Mouse (Mus musculus) ES-E14 (cell line): Measurements from ENCODE around the gene Zfp804b. TPM values are rescaled to one million over a fixed set of nuclear protein-coding genes. Genes with fewer than 3 reads are reported as not detected.

Experiments
- DNase-seq: peaks from one replicate; pipeline ENCODE4 v3.0.0-alpha.2; 2013; ENCODE audit warnings: low read depth, low spot score
- H3K27ac ChIP-seq: 2 replicates; pipeline ENCODE4 v1.5.1; 2012; ENCODE audit warnings: low read depth, mild to moderate bottlenecking, low read length, moderate library complexity, mixed read lengths; ENCODE audit not compliant: poor library complexity, insufficient read depth, severe bottlenecking
- H3K36me3 ChIP-seq: 2 replicates; pipeline ENCODE4 v1.6.1; 2012; ENCODE audit warnings: mild to moderate bottlenecking, low read length, moderate library complexity, mixed read lengths; ENCODE audit not compliant: control insufficient read depth, poor library complexity, insufficient read depth, severe bottlenecking
- H3K4me1 ChIP-seq, 2 experiments: fragments of 150-350 bp in 1 of 2; sonication (generic) in 1 of 2; 2 replicates each; pipeline ENCODE4 v1.6.1; 2012; ENCODE audit warnings: low read length in 2 of 2, mild to moderate bottlenecking in 1 of 2, mixed read lengths in 1 of 2; ENCODE audit not compliant: control insufficient read depth in 2 of 2, insufficient read depth in 2 of 2, poor library complexity in 1 of 2
- H3K4me3 ChIP-seq, 2 experiments: fragments of 150-350 bp in 1 of 2; sonication (generic) in 1 of 2; 2 replicates each; pipeline ENCODE4 v1.5.1; 2012; ENCODE audit warnings: low read length in 2 of 2, low read depth in 1 of 2, mild to moderate bottlenecking in 1 of 2, mixed read lengths in 1 of 2; ENCODE audit not compliant: insufficient read depth in 1 of 2, poor library complexity in 1 of 2, severe bottlenecking in 1 of 2
- H3K9ac ChIP-seq: 2 replicates; pipeline ENCODE4 v1.6.1; 2012; ENCODE audit warnings: low read depth, mild to moderate bottlenecking, low read length, mixed read lengths; ENCODE audit not compliant: poor library complexity, insufficient read depth, severe bottlenecking
- H3K9me3 ChIP-seq: fragments of 150-350 bp; sonication (generic); 2 replicates; pipeline ENCODE4 v1.6.1; 2012; ENCODE audit warnings: low read depth, mild to moderate bottlenecking, low read length; ENCODE audit not compliant: control insufficient read depth, insufficient read depth
- CHD2 ChIP-seq: IDR thresholded peaks from 2 replicates; pipeline ENCODE4 v1.6.1; 2014; ENCODE audit warnings: mild to moderate bottlenecking, low read depth, low read length, inconsistent platforms
- HCFC1 ChIP-seq: IDR thresholded peaks from 2 replicates; pipeline ENCODE4 v1.6.1; 2012; ENCODE audit warnings: low read length, inconsistent platforms, borderline replicate concordance; ENCODE audit not compliant: insufficient read depth
- MAFK ChIP-seq: IDR thresholded peaks from 2 replicates; pipeline ENCODE4 v1.6.1; 2014; ENCODE audit warnings: mild to moderate bottlenecking, low read depth, low read length, inconsistent platforms; ENCODE audit not compliant: insufficient read depth
- ZC3H11A ChIP-seq: IDR thresholded peaks from 2 replicates; pipeline ENCODE4 v1.6.1; 2012; ENCODE audit warnings: low read depth, mild to moderate bottlenecking, inconsistent platforms, low read length, borderline replicate concordance
- ZNF384 ChIP-seq: IDR thresholded peaks from 2 replicates; pipeline ENCODE4 v1.6.1; 2012; ENCODE audit warnings: low read depth, low read length, inconsistent platforms
- in situ Hi-C, 2 experiments: fragments of 600-800 bp; cut with MboI; formaldehyde crosslinking; loops; one replicate each; pipeline ENCODE4 v1.15.1; 2025; ENCODE audit warnings: low sequenced_read_pairs in 2 of 2, inconsistent platforms in 1 of 2; ENCODE audit not compliant: unreplicated experiment in 2 of 2
- total RNA-seq: library from RNA; depleted of rRNA; stranded (reverse); fragments of 300-350 nt; gene quantifications from 2 replicates; pipeline ENCODE4 v1.2.3, GENCODE M21; 2012; rRNA removed

Zfp804b gene
- total RNA-seq, 1 experiment = not detected

DNA sequence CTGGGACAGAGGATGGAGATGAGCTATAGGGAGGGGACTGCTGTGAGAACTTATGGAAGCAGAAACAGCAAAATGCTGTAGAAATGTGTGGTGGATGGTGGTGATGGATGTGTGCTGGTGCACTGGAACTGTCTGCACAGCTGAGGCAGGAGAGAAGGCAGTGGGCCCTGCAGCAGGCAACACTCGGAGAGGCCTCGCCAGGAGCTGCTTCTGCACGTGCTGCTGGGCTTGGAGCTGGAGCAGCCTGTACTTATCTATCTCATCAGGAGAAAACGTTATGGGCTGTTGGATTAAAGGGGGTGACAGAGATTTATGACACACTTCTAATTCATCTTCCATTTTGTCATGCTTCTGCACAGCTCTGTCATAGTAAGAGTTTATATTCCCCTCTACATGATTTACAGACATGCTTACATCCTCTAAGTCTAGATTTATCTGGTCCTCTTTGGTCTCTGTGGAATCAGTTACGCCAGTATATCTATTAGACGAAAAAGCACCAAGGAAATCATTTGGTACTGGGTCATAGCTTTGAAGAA lies 575.1 kb downstream of the Zfp804b start:
- no peak for DNase-seq
- Histone ChIP-seq H3K9ac (no peak overlapping the region), H3K9me3 (no peaks in the 10 kb centered on the region), H3K27ac (no peak overlapping the region), H3K36me3 (no peaks in the 10 kb centered on the region), H3K4me3 (no peak overlapping the region), H3K4me1 (no peaks in the 10 kb centered on the region)
- no peak for TF ChIP-seq CHD2
- TF ChIP-seq ZNF384 = no peak
- TF ChIP-seq HCFC1 = no peak
- TF ChIP-seq MAFK = no peak
- no peak for TF ChIP-seq ZC3H11A
- in situ Hi-C loops = no loop called here

Other genes with a start within 250 kb of the Zfp804b start
- not detected in 2 replicates for gene Tex47, start 40.6 kb downstream of the Zfp804b start, total RNA-seq